Mouse (Mus musculus) stomach, postnatal 0 days (tissue): ENCODE results near the gene BC048679. TPM values are rescaled to one million over a fixed set of nuclear protein-coding genes. Genes with fewer than 3 reads are reported as not detected.
"Not testable (repeated sequence)": the region's sequence is repeated elsewhere in the genome, so short reads cannot be mapped to it uniquely, and the experiment has no call there.

Experiments used
- ATAC-seq: fragments of 200-750 bp; cut with Nextera tagmentation; 2 replicates; pipeline ENCODE4 v1.8.0; 2017; ENCODE audit not compliant: low FRiP score, low TSS enrichment
- DNase-seq: peaks from one replicate; pipeline ENCODE4 v3.0.0-alpha.2; 2016; ENCODE audit warnings: low spot score
- H3K27ac ChIP-seq: fragments of 300-500 bp; sonication (generic); replicated peaks from 2 replicates; pipeline ENCODE4 v1.5.1; 2014; ENCODE audit warnings: mild to moderate bottlenecking, control low read depth
- H3K27me3 ChIP-seq: fragments of 300-500 bp; sonication (generic); 2 replicates; pipeline ENCODE4 v1.6.1; 2014; ENCODE audit warnings: low read length; ENCODE audit not compliant: control insufficient read depth, insufficient read depth
- H3K36me3 ChIP-seq: fragments of 300-500 bp; sonication (generic); 2 replicates; pipeline ENCODE4 v1.6.1; 2014; ENCODE audit warnings: low read length, mixed read lengths; ENCODE audit not compliant: control insufficient read depth, insufficient read depth
- H3K4me1 ChIP-seq: fragments of 300-500 bp; sonication (generic); replicated peaks from 2 replicates; pipeline ENCODE4 v1.6.1; 2014; ENCODE audit warnings: antibody characterized with exemption; ENCODE audit not compliant: control insufficient read depth, insufficient read depth
- H3K4me2 ChIP-seq: fragments of 300-500 bp; sonication (generic); replicated peaks from 2 replicates; pipeline ENCODE4 v1.6.1; 2014; ENCODE audit warnings: low read depth, mild to moderate bottlenecking, control low read depth, moderate library complexity
- H3K4me3 ChIP-seq: fragments of 300-500 bp; sonication (generic); 2 replicates; pipeline ENCODE4 v1.5.1; 2014; ENCODE audit warnings: low read depth, low read length, control low read depth
- H3K9ac ChIP-seq: fragments of 300-500 bp; sonication (generic); 2 replicates; pipeline ENCODE4 v1.6.1; 2014; ENCODE audit warnings: mild to moderate bottlenecking, low read length, control low read depth, mixed read lengths
- H3K9me3 ChIP-seq: fragments of 300-500 bp; sonication (generic); 2 replicates; pipeline ENCODE4 v1.6.1; 2016; ENCODE audit warnings: low read length; ENCODE audit not compliant: control insufficient read depth
- CTCF ChIP-seq: IDR thresholded peaks from 2 replicates; pipeline ENCODE4 v1.5.1; 2016; ENCODE audit warnings: antibody characterized with exemption, low read depth, mild to moderate bottlenecking, moderate library complexity
- EP300 ChIP-seq: optimal IDR thresholded peaks from 2 replicates; pipeline ENCODE3; 2016; ENCODE audit warnings: antibody characterized with exemption
- WGBS: fragments of 180-500 bp; shearing (Covaris S2); extraction: QIAGEN DNeasy Blood & Tissue Kit; methylation state at CpG from one replicate; pipeline ENCODE4 v1.1.7; 2014; 5-methylcytosine and 5-hydroxymethylcytosine counted together
- polyA plus RNA-seq: library from polyadenylated mRNA; unstranded; fragments of >200 nt; fragmentation: Nextera tagmentation; extraction: Ambion mirVana; gene quantifications from 2 replicates; pipeline ENCODE4 v1.2.1, GENCODE M21; 2015

Gene BC048679
- polyA plus RNA-seq, 1 experiment from 2014 or later, result not detected

DNA sequence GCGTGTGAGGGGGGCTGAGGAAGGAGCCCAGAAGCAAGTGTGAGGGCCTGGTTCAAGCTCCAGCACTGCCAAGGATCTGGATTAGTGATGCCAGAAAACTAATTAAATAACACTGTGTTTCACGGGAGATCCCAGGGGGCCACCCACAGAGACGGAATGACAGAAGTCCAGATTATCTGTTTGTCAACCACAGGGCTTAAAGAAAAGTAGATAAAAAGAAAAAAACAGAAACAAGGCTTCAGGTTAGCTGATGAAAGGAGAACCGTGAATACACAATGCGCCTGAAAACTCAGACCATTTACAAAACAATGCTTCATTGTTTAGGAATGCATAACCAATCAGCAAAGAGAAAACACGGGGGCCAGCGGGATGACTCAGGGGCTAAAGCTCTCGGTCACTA, 17.3 kb downstream of the BC048679 start:
- 13% methylated on average over 8 of the region's 8 CpGs for WGBS
- no peak for DNase-seq
- H3K9ac ChIP-seq, result no peak overlapping the region

DNA sequence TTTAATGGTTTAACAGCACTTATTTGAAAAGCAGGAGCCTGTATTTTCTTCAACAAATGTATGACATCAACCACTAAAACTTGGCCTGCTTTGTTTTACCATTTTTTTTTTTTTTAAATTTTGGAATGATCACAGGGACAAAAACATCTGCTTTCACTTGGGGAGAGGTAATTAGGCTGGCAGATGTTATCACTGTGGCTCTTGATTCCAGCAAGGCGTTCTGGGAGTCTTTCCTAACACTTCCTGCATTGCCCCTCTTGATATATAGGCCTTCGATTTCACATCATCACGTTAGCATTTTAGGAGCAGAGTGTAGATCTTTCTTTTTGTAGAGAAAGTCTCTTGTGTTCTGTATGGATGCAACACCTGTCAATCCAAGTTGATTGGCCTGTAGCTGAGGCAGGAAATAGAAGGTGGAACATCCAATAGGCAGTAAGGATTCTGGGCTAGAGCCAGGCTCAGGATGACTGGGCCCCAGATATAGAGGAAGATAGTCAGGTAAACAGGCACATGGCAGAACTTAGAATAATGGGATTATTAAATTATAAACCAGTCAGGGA, 18.5 kb downstream of the BC048679 start:
- no peak for ATAC-seq
- Histone ChIP-seq H3K4me1 (no peaks in the 10 kb centered on the region), H3K9me3 (no peaks in the 10 kb centered on the region), H3K4me3 (no peak overlapping the region), H3K27ac (no peak overlapping the region), H3K9ac (no peak overlapping the region), H3K4me2 (no peak overlapping the region), H3K36me3 (no peaks in the 10 kb centered on the region), H3K27me3 (0 out of 2 replicates have a peak, but pooled peaks cover 5% of the 10 kb centered on the region)
- TF ChIP-seq CTCF (no peak), EP300 (no peak)
- 71% methylated on average over 3 of the region's 3 CpGs for WGBS
- no peak for DNase-seq

More for the DNA sequence above, 17.3 kb downstream of the BC048679 start:
- no peak for TF ChIP-seq CTCF
- no peak for TF ChIP-seq EP300
- Histone ChIP-seq H3K27me3 (0 out of 2 replicates have a peak, but pooled peaks cover 5% of the 10 kb centered on the region), H3K4me3 (no peak overlapping the region), H3K36me3 (no peaks in the 10 kb centered on the region), H3K4me1 (no peaks in the 10 kb centered on the region), H3K27ac (no peak overlapping the region), H3K4me2 (no peak overlapping the region), H3K9me3 (no peaks in the 10 kb centered on the region)
- ATAC-seq, result no peak

GRCm38 (mm10) chr7:81478261-81478660, 19.8 kb downstream of the BC048679 start:
- H3K27ac ChIP-seq, ATAC-seq, H3K4me1 ChIP-seq, H3K9ac ChIP-seq, H3K27me3 ChIP-seq, H3K9me3 ChIP-seq, DNase-seq, H3K4me2 ChIP-seq, H3K36me3 ChIP-seq, H3K4me3 ChIP-seq: not testable (repeated sequence)
- TF ChIP-seq CTCF, result peak; percentile 25; the same call in 1 of the 2 replicates

GRCm38 (mm10) chr7:81476833-81477232, 21.2 kb downstream of the BC048679 start:
- TF ChIP-seq EP300 (no peak), CTCF (peak; percentile 33)
- no peaks in the 10 kb centered on the region for H3K9me3 ChIP-seq
- H3K36me3 ChIP-seq, result no peaks in the 10 kb centered on the region
- 0 out of 2 replicates have a peak, but pooled peaks have one; percentile 21 for ATAC-seq
- no peak overlapping the region for H3K9ac ChIP-seq
- H3K4me3 ChIP-seq, result no peak overlapping the region
- H3K27me3 ChIP-seq, result 0 out of 2 replicates have a peak, but pooled peaks cover 5% of the 10 kb centered on the region
- H3K27ac ChIP-seq, result no peak overlapping the region
- no peak overlapping the region for H3K4me2 ChIP-seq
- H3K4me1 ChIP-seq, result no peaks in the 10 kb centered on the region
- whole genome bisulfite sequencing, result 5% methylated on average over 24 of the region's 24 CpGs
- peak; percentile 15 for DNase-seq

DNA sequence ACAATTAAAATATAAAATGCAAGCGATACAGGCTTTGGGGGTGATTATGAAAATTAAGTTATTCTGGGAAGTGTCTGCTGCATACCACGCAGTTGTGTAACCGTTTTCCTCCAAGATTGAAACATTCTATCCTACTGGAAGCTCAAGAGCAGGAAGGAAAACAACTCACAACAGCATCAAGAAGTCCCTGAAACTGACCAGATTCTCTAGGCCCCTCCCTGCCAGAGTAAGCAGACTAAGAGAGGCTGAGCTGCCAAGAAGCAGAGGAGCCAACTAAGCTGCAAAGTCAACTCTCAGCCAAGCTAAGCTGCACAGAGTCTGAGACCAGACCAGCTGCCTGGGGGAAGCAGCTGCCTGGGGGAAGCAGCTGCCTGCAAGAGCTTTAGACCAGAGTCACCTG, 22.9 kb downstream of the BC048679 start:
- H3K4me1 ChIP-seq, result no peaks in the 10 kb centered on the region
- no peak overlapping the region for H3K27ac ChIP-seq
- no peak overlapping the region for H3K9ac ChIP-seq
- DNase-seq (no peak), ATAC-seq (no peak)
- 69% methylated on average over 3 of the region's 3 CpGs for WGBS
- no peak overlapping the region for H3K4me3 ChIP-seq
- H3K9me3 ChIP-seq, result no peaks in the 10 kb centered on the region
- 0 out of 2 replicates have a peak, but pooled peaks cover 5% of the 10 kb centered on the region for H3K27me3 ChIP-seq
- no peak for TF ChIP-seq CTCF
- no peak for TF ChIP-seq EP300
- H3K36me3 ChIP-seq, result no peaks in the 10 kb centered on the region
- no peak overlapping the region for H3K4me2 ChIP-seq

- 68% methylated on average over 9 of the region's 9 CpGs for WGBS
- no peak overlapping the region for H3K9ac ChIP-seq
- no peaks in the 10 kb centered on the region for H3K36me3 ChIP-seq
- peak; percentile 2 for DNase-seq
- H3K27ac ChIP-seq, result no peak overlapping the region
- no peaks in the 10 kb centered on the region for H3K27me3 ChIP-seq
- H3K4me3 ChIP-seq, result no peak overlapping the region
- no peak overlapping the region for H3K4me2 ChIP-seq
- ATAC-seq, result no peak
- no peaks in the 10 kb centered on the region for H3K4me1 ChIP-seq
- H3K9me3 ChIP-seq, result no peaks in the 10 kb centered on the region
- TF ChIP-seq EP300 (no peak), CTCF (no peak)
These were observed 33.1 kb downstream of the BC048679 start for GRCm38 (mm10) chr7:81464906-81465450.
